Mouse (Mus musculus) layer of hippocampus, postnatal 10 days (tissue): Measurements from ENCODE around the gene Urb1. TPM values are rescaled to one million over a fixed set of nuclear protein-coding genes. Genes with fewer than 3 reads are reported as not detected.

ENCODE experiments used
- DNase-seq, 2 experiments: peaks; one replicate each; pipeline ENCODE4 v3.0.0; 2021; ENCODE audit warnings: low spot score in 2 of 2
- total RNA-seq, 2 experiments: library from RNA; stranded (reverse); gene quantifications; 2 replicates each; pipeline ENCODE4 v1.2.3; 2021

Gene Urb1
- total RNA-seq, 2 experiments from 2014 or later, result 17.2 to 18.7 TPM

DNA sequence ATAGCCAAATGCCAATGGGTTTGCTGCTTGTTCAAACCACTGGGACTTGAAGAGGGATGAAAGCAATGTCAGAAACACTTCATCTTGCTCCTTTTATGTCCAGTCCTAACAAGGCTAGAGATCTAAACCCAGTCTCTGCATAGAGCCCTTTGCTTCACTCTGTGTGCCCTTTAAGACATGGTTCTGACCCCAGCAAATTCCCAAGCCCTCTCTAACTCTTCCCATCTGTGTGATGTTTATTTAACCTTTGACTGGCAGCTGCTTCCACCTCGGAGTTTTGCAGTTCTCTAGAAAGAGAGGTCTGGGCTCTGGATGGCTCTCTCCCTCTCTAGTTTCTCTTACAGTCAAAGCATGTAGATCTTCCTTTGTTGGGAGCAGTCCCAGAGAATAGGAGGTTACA is 106.6 kb downstream of the Urb1 start:
- DNase-seq, result no peak

DNA sequence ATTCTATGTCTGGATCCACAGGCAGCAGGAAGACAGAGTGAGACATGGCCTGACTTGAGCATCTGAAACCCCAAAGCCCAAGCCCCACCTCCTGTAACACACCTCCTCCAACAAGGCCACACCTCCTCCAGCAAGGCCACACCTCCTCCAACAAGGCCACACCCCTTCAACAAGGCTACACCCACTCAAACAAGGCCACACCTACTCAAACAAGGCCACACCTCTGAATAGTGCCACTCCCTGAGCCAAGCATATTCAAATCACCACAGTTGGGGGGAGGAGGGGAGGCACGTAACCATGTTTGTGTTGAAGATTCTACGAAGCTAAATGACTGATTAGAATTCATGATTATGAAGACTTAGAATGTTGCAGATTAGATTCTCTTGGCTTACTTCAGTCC is 108.7 kb downstream of the Urb1 start:
- DNase-seq, result no peak

Other genes with a start within 250 kb of the Urb1 start
- gene Mis18a, start 83.0 kb downstream of the Urb1 start, total RNA-seq, result 1 to 10 TPM; 8.3 to 8.6 TPM
- not detected for gene Mrap, start 72.2 kb downstream of the Urb1 start, total RNA-seq
- 1 to 10 TPM; 1.3 to 1.4 TPM for gene Eva1c, start 16.3 kb upstream of the Urb1 start, total RNA-seq
- gene Cfap298, start 124.7 kb upstream of the Urb1 start, total RNA-seq, result 10 to 100 TPM; 39.7 to 40.8 TPM
- 100 to 1,000 TPM; 257 to 270 TPM for gene Synj1, start 200.9 kb upstream of the Urb1 start, total RNA-seq
- gene Paxbp1, start 234.1 kb upstream of the Urb1 start, total RNA-seq, result 10 to 100 TPM; 69.9 to 89.4 TPM